Mouse (Mus musculus) T-helper 2 cell (primary cell): ENCODE measurements around the gene Cfap100.

ENCODE experiments used
- in situ Hi-C: fragments of 300-600 bp; cut with MboI, MseI; formaldehyde crosslinking; loops from one replicate; pipeline ENCODE4 v1.15.1; 2025; ENCODE audit warnings: high pct_unique_total_duplicates

The Cfap100 gene

DNA sequence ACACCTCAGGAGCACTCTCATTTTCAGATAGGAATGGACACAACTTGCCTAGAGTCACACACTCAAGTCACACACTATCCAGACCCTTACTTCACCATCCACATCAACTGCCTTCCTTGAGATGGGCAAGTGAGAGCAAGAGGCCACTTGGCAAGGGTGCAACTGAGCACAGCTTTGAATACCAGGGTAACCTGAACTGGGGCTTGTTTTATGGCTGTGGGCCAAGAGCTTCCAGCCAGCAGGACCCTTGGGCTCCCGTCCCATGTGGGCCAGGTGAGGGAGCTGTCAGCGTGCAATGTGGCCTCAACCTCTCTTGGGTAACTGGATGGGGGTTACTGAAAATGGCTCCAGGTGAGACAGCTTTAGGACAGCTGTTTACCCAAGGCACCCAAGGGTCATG is 28.8 kb upstream of the Cfap100 start:
- in situ Hi-C loops = no loop called here

DNA sequence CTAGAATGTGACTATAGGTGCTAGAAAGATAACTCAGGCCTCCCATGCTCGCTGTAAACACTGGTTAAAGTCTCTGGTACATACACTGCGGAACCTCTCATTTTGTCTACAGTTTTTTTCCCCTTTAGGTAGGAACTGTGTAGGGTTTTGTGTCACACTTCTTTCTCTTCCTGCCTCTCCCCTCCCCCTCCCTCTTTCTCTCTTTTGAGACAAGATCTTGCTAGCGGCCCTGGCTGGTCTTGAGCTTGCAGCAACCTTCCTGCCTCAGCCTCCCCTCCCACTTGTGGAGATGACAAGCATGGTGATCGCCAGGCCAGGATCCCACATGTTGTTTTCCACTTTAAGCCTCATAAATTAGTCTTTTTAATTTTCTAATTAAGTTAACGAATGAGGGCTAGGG is 25.2 kb upstream of the Cfap100 start:
- in situ Hi-C loops = no loop called here

DNA sequence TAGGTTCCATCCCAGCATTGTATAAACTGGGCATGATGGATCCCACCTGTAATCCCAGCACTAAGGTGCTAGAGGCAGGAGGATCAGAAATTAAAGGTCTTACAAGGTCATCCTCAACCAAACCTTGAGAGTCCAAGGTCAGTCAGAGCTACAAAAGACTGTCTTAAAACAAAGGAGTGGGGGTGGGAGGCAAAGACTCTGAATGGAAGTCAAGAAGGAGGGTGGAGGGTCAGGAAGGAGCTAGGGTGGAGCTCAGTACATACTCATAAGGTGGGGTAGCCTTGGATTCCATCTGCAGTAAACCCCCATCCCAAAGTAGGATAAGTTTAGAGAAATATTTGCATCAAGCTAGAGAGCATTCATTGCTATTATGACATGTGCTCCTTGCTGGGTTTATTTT is 24.0 kb upstream of the Cfap100 start:
- in situ Hi-C loops = no loop called here

DNA sequence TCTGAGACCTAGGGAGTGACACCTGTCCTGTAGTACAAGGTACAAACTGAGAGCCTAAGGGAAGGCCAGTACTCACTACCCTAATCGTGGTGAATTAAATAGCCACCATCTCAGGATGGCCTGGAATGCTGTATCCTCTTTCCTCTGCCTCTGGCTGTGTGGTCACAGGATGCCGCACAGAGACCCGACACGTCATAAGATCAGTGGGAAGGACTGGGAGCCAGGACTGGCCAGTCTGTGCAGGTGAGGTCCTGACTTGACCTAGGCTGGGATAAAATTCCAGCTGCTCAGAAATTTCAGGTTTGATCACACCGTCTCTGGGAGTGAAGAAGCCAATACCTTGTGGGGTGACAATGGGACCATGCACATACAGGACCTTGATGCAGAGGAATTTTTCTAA is 22.9 kb upstream of the Cfap100 start:
- in situ Hi-C loops = no loop called here

DNA sequence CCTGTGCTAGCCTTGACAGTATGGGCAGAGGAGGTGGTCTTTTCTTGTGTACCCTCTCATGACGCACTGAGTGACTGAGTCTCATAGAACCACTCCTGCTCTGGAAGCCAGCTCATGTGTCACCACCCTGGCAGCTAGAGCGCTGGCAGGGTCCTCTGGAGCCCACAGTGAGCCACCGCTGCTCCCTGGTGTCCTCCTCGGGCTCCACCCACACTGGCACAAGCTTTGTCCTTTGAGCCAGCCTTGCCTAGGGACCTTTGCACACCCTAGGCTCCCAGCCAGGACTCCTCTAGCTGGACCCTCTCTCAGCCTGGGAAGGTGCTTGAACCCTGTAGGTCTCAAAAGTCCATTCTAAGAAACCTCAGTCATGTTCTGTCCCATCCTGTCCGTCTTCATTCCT is 22.1 kb upstream of the Cfap100 start:
- in situ Hi-C loops = no loop called here

DNA sequence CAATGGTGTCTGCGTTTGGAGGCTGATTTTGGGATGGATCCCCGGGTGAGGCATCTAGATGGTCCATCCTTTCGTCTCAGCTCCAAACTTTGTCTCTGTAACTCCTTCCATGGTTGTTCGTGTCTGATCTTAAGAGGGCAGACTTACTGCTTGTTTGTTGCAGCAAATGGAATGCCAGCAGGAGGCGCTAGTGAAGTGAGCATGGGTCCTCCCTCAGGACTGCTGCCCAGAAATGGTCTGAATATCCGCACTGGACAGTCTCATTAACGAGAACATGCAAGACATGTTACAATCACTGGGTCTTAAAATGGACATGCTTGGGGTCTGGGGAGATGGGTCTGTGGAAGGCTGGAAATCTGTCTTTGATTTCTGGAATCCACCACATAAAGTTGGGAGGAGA is 21.6 kb upstream of the Cfap100 start:
- in situ Hi-C loops = no loop called here

DNA sequence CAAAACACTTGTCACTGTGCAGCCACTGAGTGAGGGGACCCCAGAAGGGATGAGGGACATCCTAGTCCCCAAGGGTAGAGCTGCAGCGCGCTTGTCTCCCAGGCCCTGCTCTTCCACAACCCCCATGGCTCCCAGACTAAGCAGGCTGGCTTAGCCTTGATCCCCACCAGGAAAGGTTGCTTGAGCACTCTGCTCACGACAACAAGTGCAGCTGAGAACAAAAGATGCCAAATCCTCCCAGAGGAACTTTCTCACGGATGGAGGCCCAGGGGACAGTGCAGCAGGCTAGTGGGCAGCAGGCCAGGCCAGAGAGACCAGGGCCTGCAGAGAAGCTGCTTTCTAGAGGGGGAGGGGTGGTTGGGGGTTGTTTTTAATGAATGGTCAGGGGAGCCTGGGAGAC is 18.3 kb upstream of the Cfap100 start:
- in situ Hi-C loops = no loop called here

DNA sequence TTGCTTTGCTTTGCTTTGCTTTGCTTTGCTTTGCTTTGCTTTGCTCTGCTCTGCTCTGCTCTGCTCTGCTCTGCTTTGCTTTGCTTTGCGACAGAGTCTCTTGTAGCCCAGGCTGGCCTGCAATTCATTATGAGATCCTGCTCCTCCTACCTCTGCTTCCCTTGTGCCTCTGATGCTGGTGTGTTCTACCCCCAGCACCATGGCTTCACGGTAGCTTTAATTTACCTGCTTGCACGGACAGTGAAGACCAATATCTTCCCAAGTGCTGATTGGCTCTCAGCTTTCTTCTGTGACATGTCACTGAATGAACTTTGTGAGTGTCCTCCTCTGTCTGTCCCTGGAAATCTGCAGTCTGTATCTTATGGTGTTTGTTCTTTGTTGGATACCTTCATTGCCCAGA is 8.4 kb upstream of the Cfap100 start:
- in situ Hi-C loops = no loop called here

DNA sequence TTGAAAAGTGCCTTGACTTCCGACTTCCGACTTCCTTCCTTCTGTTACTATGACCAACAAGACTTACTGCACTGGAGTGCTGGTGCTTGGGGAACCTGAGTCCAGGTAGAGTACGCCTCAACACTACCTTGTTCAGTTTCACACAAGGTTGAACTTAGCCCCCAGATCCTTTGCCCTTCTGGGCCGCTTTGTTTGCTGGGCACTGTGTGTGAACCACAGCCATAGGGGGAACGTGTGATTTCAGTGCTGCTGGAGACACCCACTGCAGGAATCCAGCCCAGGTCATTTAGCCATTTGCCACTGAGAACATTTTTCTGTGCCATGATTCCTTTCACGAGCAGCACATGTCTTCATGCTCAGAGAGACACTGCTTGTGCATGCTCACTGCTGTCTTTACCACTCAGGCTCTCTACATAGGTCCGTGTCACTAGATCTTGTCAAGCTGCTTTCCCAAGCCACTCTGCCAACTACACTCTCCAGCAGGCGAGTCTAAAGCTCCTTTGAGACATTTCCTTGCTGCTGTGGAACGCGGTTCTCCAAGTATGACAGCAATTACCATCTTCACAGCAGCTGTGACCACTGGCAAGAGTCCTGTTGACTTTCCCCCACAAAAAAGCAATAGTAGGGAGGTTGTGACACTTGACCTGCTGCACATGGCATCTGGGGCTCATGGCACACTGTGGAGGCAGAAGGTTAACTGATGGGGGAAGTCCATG is 7.8 kb upstream of the Cfap100 start:
- in situ Hi-C loops = no loop called here

DNA sequence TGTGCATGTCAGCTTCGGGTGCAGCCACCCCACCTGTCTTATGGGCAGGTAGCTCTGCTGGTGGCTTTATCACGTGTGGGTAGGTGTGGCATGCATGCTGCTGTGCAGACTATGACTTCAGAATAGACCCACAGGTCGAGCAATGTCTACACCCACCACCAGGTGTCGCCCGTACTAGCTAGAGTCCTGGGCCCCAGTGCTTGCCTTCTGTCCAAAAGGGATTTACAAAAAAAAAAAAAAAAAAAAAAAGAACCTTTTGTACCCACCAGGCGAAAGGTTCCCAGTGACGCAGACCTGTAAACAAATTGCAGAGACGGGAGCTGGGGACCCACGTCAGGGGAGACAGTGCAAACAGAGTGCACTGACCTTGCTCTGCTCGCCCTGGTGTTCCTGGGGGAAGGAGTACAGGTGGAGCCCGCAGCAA is 6.6 kb upstream of the Cfap100 start:
- in situ Hi-C loops = no loop called here

DNA sequence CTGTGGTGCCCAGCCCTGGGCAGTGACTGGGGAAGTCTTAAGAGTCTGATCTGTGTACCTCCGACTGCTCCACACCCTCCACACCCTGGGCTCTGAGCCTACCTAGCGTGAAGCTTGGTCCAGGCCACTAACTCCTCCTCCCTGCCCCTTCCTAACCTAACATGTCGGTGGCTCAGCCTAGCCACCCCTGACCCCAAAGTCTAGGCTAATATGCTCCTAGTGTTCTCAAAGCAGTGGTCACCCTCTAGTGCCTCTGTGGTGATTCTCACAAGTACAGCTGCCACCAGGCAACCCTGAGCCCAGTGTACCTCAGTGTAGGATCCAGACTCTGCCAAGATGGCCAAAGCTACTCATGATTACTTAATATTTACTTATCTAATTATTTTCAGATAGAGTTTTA is 6.1 kb upstream of the Cfap100 start:
- in situ Hi-C loops = loop anchor here (5.0 kb wide), 1 partner anchor 103 kb away; no protein-coding TSS in a partner anchor

DNA sequence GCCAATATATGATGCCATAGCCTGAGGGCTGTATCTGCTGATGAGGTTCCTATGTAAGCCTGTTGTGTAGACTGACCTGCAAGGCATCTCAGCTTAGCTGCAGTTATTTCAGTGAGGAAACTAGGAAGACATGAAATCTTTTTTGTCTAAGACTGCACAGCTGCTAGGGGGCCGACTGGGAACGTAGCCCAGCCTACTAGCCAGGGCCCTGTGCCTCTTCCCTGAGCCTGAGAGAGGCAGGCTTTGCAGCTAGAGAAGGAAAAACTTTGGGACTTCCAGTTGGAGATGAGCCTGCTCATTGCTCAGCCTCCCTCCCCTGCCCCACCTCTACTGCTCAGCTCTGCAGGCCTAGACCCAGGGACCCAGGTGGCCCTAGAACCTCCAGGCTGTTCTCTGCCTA is 2.9 kb upstream of the Cfap100 start:
- in situ Hi-C loops = loop anchor here (5.0 kb wide), 1 partner anchor 106 kb away; no protein-coding TSS in a partner anchor

DNA sequence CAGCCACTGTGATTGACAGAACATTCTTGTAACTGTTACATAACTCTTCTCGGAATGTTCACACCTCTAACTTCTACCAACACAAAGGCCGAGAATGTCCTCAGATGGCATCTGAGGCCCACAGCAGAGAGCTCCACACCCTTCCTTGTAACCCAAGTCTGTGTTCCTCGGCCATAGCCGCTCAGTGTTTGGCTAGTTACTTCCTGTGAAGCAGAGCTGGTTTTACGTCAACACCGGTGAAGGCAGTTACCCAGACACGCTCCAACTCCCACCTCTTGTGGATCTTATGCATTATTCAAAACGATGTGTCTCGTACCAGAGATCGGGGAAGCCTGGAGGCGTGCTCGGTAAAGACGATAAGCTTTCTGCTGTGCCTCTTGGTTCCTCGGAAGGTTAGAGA is 1.3 kb upstream of the Cfap100 start:
- in situ Hi-C loops = loop anchor here (5.0 kb wide), 1 partner anchor 107 kb away; no protein-coding TSS in a partner anchor

DNA sequence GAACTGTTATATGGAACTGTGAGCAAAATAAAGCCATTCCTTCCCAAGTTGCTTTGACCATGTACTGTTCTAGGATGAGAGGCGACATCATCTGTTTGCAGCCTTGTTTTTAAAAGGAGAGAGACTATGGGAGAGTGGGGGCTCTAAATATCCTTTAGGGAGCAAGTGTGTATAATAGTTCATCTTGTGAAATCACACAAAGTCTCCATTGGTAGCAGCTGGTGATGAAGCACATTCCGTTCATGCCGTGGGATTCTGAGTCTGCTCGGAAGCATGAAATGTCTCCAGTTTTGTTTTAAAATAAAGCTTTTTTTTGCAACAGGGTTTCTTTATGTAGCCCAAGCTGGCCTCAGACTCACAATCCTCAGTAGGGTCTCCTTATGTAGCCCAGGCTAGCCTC is 2.6 kb downstream of the Cfap100 start:
- in situ Hi-C loops = no loop called here

DNA sequence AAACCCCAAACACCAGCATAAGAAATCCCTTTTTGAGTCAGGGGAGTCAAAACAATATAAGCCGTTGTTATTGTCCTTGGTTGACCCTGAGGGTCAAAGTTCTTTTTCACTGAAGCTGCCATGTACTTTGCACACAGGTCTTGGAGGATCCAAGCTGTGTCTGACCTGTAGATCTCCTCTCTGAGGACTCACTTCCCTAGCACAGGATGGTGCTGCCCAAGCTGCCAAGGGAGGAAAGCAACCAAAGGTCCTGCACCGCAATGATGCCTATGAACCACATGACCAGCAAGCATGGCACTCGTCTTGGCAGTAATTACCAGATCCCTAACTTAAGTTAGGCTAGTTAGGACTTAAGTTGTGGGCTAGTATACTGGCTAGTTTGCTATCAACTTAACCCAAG is 3.2 kb downstream of the Cfap100 start:
- in situ Hi-C loops = no loop called here

DNA sequence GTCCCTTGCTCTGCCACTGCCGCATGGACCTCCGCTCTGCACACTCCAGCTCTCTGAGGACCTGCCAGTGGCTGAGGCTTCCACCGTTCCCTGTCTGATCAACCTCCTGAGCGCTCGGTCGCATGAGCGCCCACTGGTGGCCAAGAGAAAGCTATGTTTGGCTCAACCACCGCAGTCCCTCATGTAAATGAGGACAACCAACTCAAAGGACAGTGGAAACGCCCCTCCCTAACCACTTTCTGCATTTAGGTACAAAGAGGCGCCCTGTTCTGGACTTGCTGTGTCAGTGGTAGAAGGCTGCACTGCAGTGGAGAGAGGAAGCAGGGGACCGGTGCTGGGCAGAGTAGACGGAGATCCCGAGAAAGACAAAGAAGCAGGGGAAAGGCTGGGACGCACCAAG is 6.0 kb downstream of the Cfap100 start:
- in situ Hi-C loops = loop anchor here (5.0 kb wide), 1 partner anchor 740 kb away; no protein-coding TSS in a partner anchor

DNA sequence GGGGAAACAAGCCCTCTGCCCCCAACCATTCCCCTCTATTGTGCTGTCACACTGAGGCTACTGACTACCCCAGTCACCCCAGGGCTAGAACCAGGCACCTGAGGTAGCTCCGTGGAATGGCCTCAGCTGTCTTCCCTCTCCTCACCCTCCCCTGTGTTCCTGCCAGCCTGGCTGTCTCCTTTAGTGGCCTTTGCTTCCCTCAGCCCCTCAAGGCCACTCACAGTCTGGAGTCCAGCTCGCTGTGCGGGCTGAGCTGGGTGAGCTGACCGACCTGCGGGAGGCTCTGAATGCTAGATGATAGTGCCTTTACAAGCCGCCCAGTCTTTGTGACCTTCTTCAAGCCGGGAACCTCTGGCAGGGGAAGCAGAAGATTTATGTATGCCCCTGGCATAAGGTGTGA is 16.7 kb downstream of the Cfap100 start:
- in situ Hi-C loops = no loop called here

DNA sequence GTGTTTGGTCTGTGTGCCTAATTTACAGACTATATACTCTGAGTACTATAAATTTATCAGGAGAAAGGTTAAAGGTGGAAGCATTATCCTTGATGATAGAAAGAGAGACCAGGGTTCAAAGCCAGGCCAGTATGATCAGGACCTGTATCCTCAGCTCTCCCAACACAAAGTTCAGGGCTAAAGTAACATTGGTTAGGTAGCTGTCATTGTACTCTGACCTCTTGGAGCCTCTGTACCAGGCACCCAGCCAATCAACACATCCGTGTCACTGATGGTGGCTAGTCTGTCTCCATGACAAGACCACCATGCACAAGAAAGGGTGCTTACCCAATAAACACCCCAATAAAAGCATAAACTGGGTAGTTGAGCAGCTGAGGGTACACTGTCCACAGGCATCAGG is 17.6 kb downstream of the Cfap100 start:
- in situ Hi-C loops = no loop called here

DNA sequence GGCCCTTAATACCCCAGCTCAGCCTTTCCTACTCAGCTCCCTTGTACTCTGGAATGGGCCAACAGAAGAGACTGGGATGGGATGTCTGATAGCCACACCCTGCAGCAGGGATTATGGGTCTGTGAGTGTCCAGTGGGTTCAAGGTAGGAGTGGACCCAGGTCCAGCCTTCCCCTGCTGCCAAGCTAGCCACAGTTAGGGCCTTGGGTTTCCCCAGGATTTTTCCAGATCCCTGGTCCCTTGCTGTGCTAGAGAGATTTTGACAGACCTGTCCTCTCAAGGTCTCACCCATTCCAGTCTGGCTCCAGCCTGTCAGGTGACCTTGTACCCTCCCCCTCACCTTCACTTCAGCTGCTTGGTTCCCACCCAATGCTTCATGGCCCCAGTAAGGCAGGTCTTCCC is 20.0 kb downstream of the Cfap100 start:
- in situ Hi-C loops = loop anchor here (10.0 kb wide), 1 partner anchor 1876 kb away; no protein-coding TSS in a partner anchor

DNA sequence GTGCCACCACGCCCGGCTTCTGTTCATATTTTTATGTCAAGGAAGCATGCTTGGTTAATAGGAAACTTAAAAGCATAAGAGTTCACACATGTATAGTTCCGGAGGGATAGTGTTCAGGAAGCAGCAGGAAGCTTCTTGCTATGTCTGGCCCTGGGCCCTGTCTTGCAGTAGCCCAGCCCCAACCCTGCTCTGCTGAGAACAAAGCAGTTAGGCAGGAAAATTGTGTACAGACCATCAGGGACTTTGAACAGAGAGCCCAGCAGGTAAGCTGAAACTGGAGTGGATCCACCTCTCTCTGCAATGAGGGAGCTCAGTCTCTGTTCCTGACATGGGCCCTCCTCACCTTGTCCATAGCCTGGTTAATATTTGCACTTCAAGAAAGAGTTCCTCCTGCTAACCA is 31.3 kb downstream of the Cfap100 start:
- in situ Hi-C loops = no loop called here

DNA sequence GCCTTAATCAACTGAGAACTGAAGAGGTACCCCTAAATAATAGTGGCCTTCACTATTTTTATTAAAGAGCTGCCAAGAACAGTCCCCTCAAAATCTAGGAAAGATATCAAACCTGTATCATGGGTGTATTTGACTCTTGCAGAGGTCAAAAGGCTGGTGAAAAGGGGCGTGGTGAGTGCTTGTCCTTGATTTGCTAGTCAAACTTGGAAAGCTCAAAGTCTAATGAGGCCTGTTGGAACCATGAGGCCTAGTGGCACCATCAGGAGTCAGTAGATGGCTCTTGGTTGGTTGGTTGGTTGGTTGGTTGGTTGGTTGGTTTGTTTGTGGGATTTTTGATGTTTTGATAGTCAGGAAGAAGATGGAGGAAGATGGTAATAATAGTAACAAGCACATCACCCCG is 32.8 kb downstream of the Cfap100 start:
- in situ Hi-C loops = no loop called here

DNA sequence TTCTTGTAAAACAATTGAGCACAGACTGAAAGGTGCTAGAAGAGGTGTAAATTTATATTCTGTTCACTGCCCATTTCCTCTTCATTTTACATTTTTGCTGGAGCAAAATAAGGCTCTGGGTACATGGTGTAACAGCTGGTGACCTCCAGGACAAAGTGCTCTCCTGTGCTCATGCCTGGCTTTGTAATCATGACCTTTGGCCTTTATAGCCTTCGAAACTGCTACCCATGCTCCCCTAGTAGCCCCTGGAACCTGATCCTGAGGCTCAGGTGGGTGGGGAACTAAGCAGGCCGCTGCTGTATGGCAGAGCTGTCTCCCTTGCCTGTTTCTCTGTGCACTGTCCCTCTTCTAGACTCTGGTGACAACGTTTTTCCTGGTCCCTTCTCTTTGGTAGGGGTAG is 34.6 kb downstream of the Cfap100 start:
- in situ Hi-C loops = no loop called here

DNA sequence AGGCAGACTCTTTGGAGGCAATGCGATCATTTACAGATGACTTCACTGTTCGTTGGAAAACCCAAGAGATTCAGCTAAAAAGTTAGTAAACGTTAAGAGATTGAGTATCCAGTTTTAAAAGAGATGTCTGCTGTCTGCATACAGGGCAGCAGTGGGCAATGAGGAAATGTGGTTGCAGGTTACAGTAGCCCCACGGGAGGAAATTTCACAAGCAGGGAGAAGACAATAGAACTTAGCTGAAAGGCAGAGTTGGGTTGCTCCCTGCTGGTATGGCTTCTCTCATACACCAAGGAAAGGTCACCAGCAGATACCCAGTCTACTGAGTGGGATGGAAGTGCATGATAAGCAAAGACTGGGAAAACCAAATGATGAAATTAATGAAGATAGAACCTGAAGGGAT is 38.0 kb downstream of the Cfap100 start:
- in situ Hi-C loops = no loop called here

DNA sequence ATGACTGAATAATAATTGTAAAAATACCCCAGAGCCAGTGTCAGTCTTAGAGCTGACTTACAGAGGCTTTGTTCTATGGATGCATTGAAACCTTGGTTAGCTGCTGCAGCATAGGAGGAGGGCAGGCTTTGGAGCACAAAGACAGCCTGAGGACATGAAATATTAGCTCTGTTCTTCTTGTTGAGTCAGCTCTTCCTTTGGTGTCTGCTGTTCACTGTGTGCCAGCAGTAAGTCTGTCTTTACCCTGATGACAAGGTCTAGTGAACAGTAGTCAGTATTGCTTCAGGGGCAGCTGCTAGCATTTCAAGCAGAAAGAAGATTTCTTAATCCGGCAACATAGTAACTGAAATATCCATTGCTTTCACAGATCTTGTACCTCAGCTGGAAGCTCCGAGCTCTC is 47.1 kb downstream of the Cfap100 start:
- in situ Hi-C loops = no loop called here
